Mouse (Mus musculus) skeletal muscle tissue, postnatal 0 days (tissue): ENCODE results near the gene Zcchc12. TPM values are rescaled to one million over a fixed set of nuclear protein-coding genes. Genes with fewer than 3 reads are reported as not detected.

Experiments used
- polyA plus RNA-seq: library from polyadenylated mRNA; unstranded; fragments of >200 nt; fragmentation: Nextera tagmentation; extraction: Ambion mirVana; gene quantifications from 2 replicates; pipeline ENCODE4 v1.2.1, GENCODE M21; 2015

The Zcchc12 gene
- polyA plus RNA-seq = 0.32 TPM in 1 of 2 replicates, not detected in the other

GRCm38 (mm10) chrX:36195736-36196525, at the start of gene Zcchc12:
TSS of gene Zcchc12 (plus strand) at chrX:36195904.

Other genes with a start within 250 kb of the Zcchc12 start
- gene Il13ra1, start 83.8 kb upstream of the Zcchc12 start, polyA plus RNA-seq = 6.8 and 8.7 TPM in 2 replicates
- 0.39 and 0.44 TPM in 2 replicates for gene Lonrf3, start 132.4 kb downstream of the Zcchc12 start, polyA plus RNA-seq
- gene Gm6268, start 205.4 kb downstream of the Zcchc12 start, polyA plus RNA-seq = not detected in 2 replicates